Mouse (Mus musculus): Measurements from ENCODE around the gene Abcg4. TPM values are rescaled to one million over a fixed set of nuclear protein-coding genes. Genes with fewer than 3 reads are reported as not detected.
A peak's percentile ranks its signal among the peaks of the same experiment; 100 is the strongest.

Gene Abcg4
- polyA plus RNA-seq, 1 experiment from 2014 or later, result 17.9 TPM

GRCm38 (mm10) chr9:44314257-44314547 lies 25.8 kb upstream of the Abcg4 start:
- Histone ChIP-seq H3K36me3 (ENCODE audit: control insufficient read depth, insufficient read depth) (peaks cover 45% of the 10 kb centered on the region), H3K27ac (ENCODE audit: low read length) (no peak overlapping the region)
- 85% methylated on average over 4 of the region's 4 CpGs for WGBS (ENCODE audit: insufficient replicate concordance)

GRCm38 (mm10) chr9:44313476-44314256 lies 25.3 kb upstream of the Abcg4 start:
- WGBS (ENCODE audit: insufficient replicate concordance), result 82% methylated on average over 19 of the region's 19 CpGs
- Histone ChIP-seq H3K27me3 (ENCODE audit: control insufficient read depth, insufficient read depth, low read depth, low read length) (no peaks in the 10 kb centered on the region), H3K27ac (ENCODE audit: low read length) (no peak overlapping the region), H3K36me3 (ENCODE audit: control insufficient read depth, insufficient read depth) (peaks cover 45% of the 10 kb centered on the region), H3K9me3 (replicated peaks; ENCODE audit: control insufficient read depth, low read length) (no peaks in the 10 kb centered on the region), H3K4me1 (ENCODE audit: control insufficient read depth, low read depth, low read length) (peaks cover 18% of the 10 kb centered on the region), H3K4me2 (ENCODE audit: low read depth, low read length) (no peak overlapping the region), H3K9ac (ENCODE audit: low read depth, low read length) (no peak overlapping the region), H3K4me3 (ENCODE audit: low read depth, low read length) (no peak overlapping the region)
- ATAC-seq (ENCODE audit: low read depth), result no peak

More at GRCm38 (mm10) chr9:44314257-44314547, 25.8 kb upstream of the Abcg4 start:
- Histone ChIP-seq H3K4me3 (ENCODE audit: low read depth, low read length) (no peak overlapping the region), H3K4me1 (ENCODE audit: control insufficient read depth, low read depth, low read length) (peaks cover 23% of the 10 kb centered on the region), H3K9ac (ENCODE audit: low read depth, low read length) (no peak overlapping the region), H3K4me2 (ENCODE audit: low read depth, low read length) (no peak overlapping the region), H3K27me3 (ENCODE audit: control insufficient read depth, insufficient read depth, low read depth, low read length) (no peaks in the 10 kb centered on the region), H3K9me3 (replicated peaks; ENCODE audit: control insufficient read depth, low read length) (no peaks in the 10 kb centered on the region)
- ATAC-seq (ENCODE audit: low read depth), result no peak

GRCm38 (mm10) chr9:44311136-44312134 lies 23.0 kb upstream of the Abcg4 start:
- no peak overlapping the region for H3K27ac ChIP-seq (ENCODE audit: low read length)
- H3K4me1 ChIP-seq (ENCODE audit: control insufficient read depth, low read depth, low read length), result peaks cover 6% of the 10 kb centered on the region
- H3K9me3 ChIP-seq (replicated peaks; ENCODE audit: control insufficient read depth, low read length), result no peaks in the 10 kb centered on the region
- ATAC-seq (ENCODE audit: low read depth), result no peak
- no peak overlapping the region for H3K9ac ChIP-seq (ENCODE audit: low read depth, low read length)
- H3K4me2 ChIP-seq (ENCODE audit: low read depth, low read length), result no peak overlapping the region
- 36% methylated on average over 27 of the region's 27 CpGs for WGBS (ENCODE audit: insufficient replicate concordance)
- H3K27me3 ChIP-seq (ENCODE audit: control insufficient read depth, insufficient read depth, low read depth, low read length), result no peaks in the 10 kb centered on the region
- H3K4me3 ChIP-seq (ENCODE audit: low read depth, low read length), result no peak overlapping the region
- peaks cover 41% of the 10 kb centered on the region for H3K36me3 ChIP-seq (ENCODE audit: control insufficient read depth, insufficient read depth)

GRCm38 (mm10) chr9:44310750-44311135 lies 22.3 kb upstream of the Abcg4 start:
- H3K9ac ChIP-seq (ENCODE audit: low read depth, low read length), result no peak overlapping the region
- no peak overlapping the region for H3K4me2 ChIP-seq (ENCODE audit: low read depth, low read length)
- 49% methylated on average over 10 of the region's 10 CpGs for WGBS (ENCODE audit: insufficient replicate concordance)
- H3K36me3 ChIP-seq (ENCODE audit: control insufficient read depth, insufficient read depth), result peaks cover 34% of the 10 kb centered on the region
- H3K4me1 ChIP-seq (ENCODE audit: control insufficient read depth, low read depth, low read length), result peaks cover 12% of the 10 kb centered on the region
- H3K27me3 ChIP-seq (ENCODE audit: control insufficient read depth, insufficient read depth, low read depth, low read length), result no peaks in the 10 kb centered on the region
- H3K9me3 ChIP-seq (replicated peaks; ENCODE audit: control insufficient read depth, low read length), result no peaks in the 10 kb centered on the region
- ATAC-seq (ENCODE audit: low read depth), result no peak
- no peak overlapping the region for H3K4me3 ChIP-seq (ENCODE audit: low read depth, low read length)
- H3K27ac ChIP-seq (ENCODE audit: low read length), result no peak overlapping the region

- no peak overlapping the region; the same call in 1 of the 2 replicates for H3K27ac ChIP-seq (ENCODE audit: low read length)
- WGBS (ENCODE audit: insufficient replicate concordance), result 66% methylated on average over 3 of the region's 3 CpGs
- H3K36me3 ChIP-seq (ENCODE audit: control insufficient read depth, insufficient read depth), result peaks cover 24% of the 10 kb centered on the region
- no peak overlapping the region for H3K4me3 ChIP-seq (ENCODE audit: low read depth, low read length)
- H3K4me2 ChIP-seq (ENCODE audit: low read depth, low read length), result no peak overlapping the region
- H3K9ac ChIP-seq (ENCODE audit: low read depth, low read length), result no peak overlapping the region
- no peak for ATAC-seq (ENCODE audit: low read depth)
- no peaks in the 10 kb centered on the region for H3K27me3 ChIP-seq (ENCODE audit: control insufficient read depth, insufficient read depth, low read depth, low read length)
- no peaks in the 10 kb centered on the region for H3K9me3 ChIP-seq (replicated peaks; ENCODE audit: control insufficient read depth, low read length)
- peaks cover 12% of the 10 kb centered on the region for H3K4me1 ChIP-seq (ENCODE audit: control insufficient read depth, low read depth, low read length)
Observed at GRCm38 (mm10) chr9:44309756-44310155, 21.3 kb upstream of the Abcg4 start.

- peaks cover 10% of the 10 kb centered on the region for H3K36me3 ChIP-seq (ENCODE audit: control insufficient read depth, insufficient read depth)
- H3K4me1 ChIP-seq (ENCODE audit: control insufficient read depth, low read depth, low read length), result peaks cover 23% of the 10 kb centered on the region
- no peak overlapping the region for H3K27ac ChIP-seq (ENCODE audit: low read length)
- H3K27me3 ChIP-seq (ENCODE audit: control insufficient read depth, insufficient read depth, low read depth, low read length), result no peaks in the 10 kb centered on the region
- H3K4me2 ChIP-seq (ENCODE audit: low read depth, low read length), result no peak overlapping the region
- ATAC-seq (ENCODE audit: low read depth), result no peak
- no peak overlapping the region for H3K4me3 ChIP-seq (ENCODE audit: low read depth, low read length)
- no peak overlapping the region for H3K9ac ChIP-seq (ENCODE audit: low read depth, low read length)
- H3K9me3 ChIP-seq (replicated peaks; ENCODE audit: control insufficient read depth, low read length), result no peaks in the 10 kb centered on the region
- WGBS (ENCODE audit: insufficient replicate concordance), result 68% methylated on average over 2 of the region's 2 CpGs
Observed at GRCm38 (mm10) chr9:44307248-44307647, 18.8 kb upstream of the Abcg4 start.

- ATAC-seq (ENCODE audit: low read depth), result no peak
- H3K27ac ChIP-seq (ENCODE audit: low read length), result 0 out of 2 replicates have a peak overlapping the region, but pooled peaks have one; percentile 83
- H3K4me1 ChIP-seq (ENCODE audit: control insufficient read depth, low read depth, low read length), result peaks cover 23% of the 10 kb centered on the region
- peak overlapping the region; percentile 81; the same call in 1 of the 2 replicates for H3K4me2 ChIP-seq (ENCODE audit: low read depth, low read length)
- no peaks in the 10 kb centered on the region for H3K27me3 ChIP-seq (ENCODE audit: control insufficient read depth, insufficient read depth, low read depth, low read length)
- H3K9ac ChIP-seq (ENCODE audit: low read depth, low read length), result no peak overlapping the region
- no peaks in the 10 kb centered on the region for H3K9me3 ChIP-seq (replicated peaks; ENCODE audit: control insufficient read depth, low read length)
- peaks cover 11% of the 10 kb centered on the region for H3K36me3 ChIP-seq (ENCODE audit: control insufficient read depth, insufficient read depth)
- 80% methylated on average over 6 of the region's 6 CpGs for WGBS (ENCODE audit: insufficient replicate concordance)
- no peak overlapping the region for H3K4me3 ChIP-seq (ENCODE audit: low read depth, low read length)
Observed at GRCm38 (mm10) chr9:44306532-44306931, 18.1 kb upstream of the Abcg4 start.

GRCm38 (mm10) chr9:44305466-44306079 lies 17.2 kb upstream of the Abcg4 start, which contains the start of gene Hinfp:
Hinfp (minus strand) TSS chr9:44305671.
- peak within 1 kb of the TSS; percentile 86 for H3K4me3 ChIP-seq (ENCODE audit: low read depth, low read length)
- H3K27me3 ChIP-seq (ENCODE audit: control insufficient read depth, insufficient read depth, low read depth, low read length), result no peaks in the 10 kb centered on the region
- peak within 1 kb of the TSS; percentile 81 for H3K4me2 ChIP-seq (ENCODE audit: low read depth, low read length)
- H3K9me3 ChIP-seq (replicated peaks; ENCODE audit: control insufficient read depth, low read length), result no peaks in the 10 kb centered on the region
- peak within 1 kb of the TSS; percentile 97 for H3K9ac ChIP-seq (ENCODE audit: low read depth, low read length)
- ATAC-seq (ENCODE audit: low read depth), result peak; percentile 96
- peak within 1 kb of the TSS; percentile 85 for H3K27ac ChIP-seq (ENCODE audit: low read length)
- peaks cover 14% of the 10 kb centered on the region for H3K36me3 ChIP-seq (ENCODE audit: control insufficient read depth, insufficient read depth)
- WGBS (ENCODE audit: insufficient replicate concordance), result under 1% methylated on average over 54 of the region's 54 CpGs
- H3K4me1 ChIP-seq (ENCODE audit: control insufficient read depth, low read depth, low read length), result peaks cover 23% of the 10 kb centered on the region

Data from liver, embryonic 16.5 days (tissue).